Mouse (Mus musculus): ENCODE measurements around the gene BC005561. TPM values are rescaled to one million over a fixed set of nuclear protein-coding genes. Genes with fewer than 3 reads are reported as not detected.

The BC005561 gene
- 10 to 100 TPM; 15.3 to 16.5 TPM for total RNA-seq (2021)
- long read RNA-seq, experiment 1, full-length matches to known transcripts, result 1 of 2 reads
- long read RNA-seq, experiment 1, partial matches to known transcripts, result 0 of 2 reads
- long read RNA-seq, experiment 1, other reads (novel, unspliced or antisense), result 1 of 2 reads
- long read RNA-seq, experiment 2, full-length matches to known transcripts, result 1 of 1 reads
- long read RNA-seq, experiment 2, partial matches to known transcripts, result 0 of 1 reads
- long read RNA-seq, experiment 2, other reads (novel, unspliced or antisense), result 0 of 1 reads

GRCm38 (mm10) chr5:104508195-104508891 lies at the start of gene BC005561:
BC005561 (plus strand) TSS chr5:104508352.
- peak within 1 kb of the TSS; percentile 93 for H3K4me3 ChIP-seq
- DNase-seq (ENCODE audit: extremely low spot score in 1 of 2, low spot score in 2 of 2), result peak; percentile 86 to 88

GRCm38 (mm10) chr5:104458832-104459705 lies 49.1 kb upstream of the BC005561 start, which contains the start of gene Pkd2:
Pkd2 (plus strand) TSS chr5:104459450.
- peak; percentile 70 to 71 for DNase-seq (ENCODE audit: extremely low spot score in 1 of 2, low spot score in 2 of 2)
- no peak for TF ChIP-seq CTCF (IDR thresholded peaks at IDR 0.05)
- Histone ChIP-seq H3K27ac (peak within 1 kb of the TSS; percentile 92), H3K4me3 (peak within 1 kb of the TSS; percentile 82)
- intact Hi-C loops (cut with DNase I), result loop anchor here (5.0 kb wide), 2 partner anchors 107 to 347 kb away; partner anchors contain the start of gene Sparcl1

More at GRCm38 (mm10) chr5:104508195-104508891, at the start of gene BC005561:
- no peak for TF ChIP-seq CTCF (IDR thresholded peaks at IDR 0.05)
- intact Hi-C loops (cut with DNase I), result loop anchor here (10.0 kb wide), 1 partner anchor 816 kb away; no protein-coding TSS in a partner anchor
- peak within 1 kb of the TSS; percentile 91 for H3K27ac ChIP-seq

- intact Hi-C loops (cut with DNase I), result loop anchor here (5.0 kb wide), 2 partner anchors 108 to 348 kb away; partner anchors contain the start of gene Sparcl1
- Histone ChIP-seq H3K4me3 (peak overlapping the region; percentile 82), H3K27ac (peak overlapping the region; percentile 92)
- TF ChIP-seq CTCF (IDR thresholded peaks at IDR 0.05), result no peak
- DNase-seq (ENCODE audit: extremely low spot score in 1 of 2, low spot score in 2 of 2), result peak; percentile 63 to 72
Observed at GRCm38 (mm10) chr5:104459706-104460455, 48.3 kb upstream of the BC005561 start.

- no peak for TF ChIP-seq CTCF (IDR thresholded peaks at IDR 0.05)
- intact Hi-C loops (cut with DNase I), result no loop called here
- H3K4me3 ChIP-seq, result peak overlapping the region; percentile 82
- H3K27ac ChIP-seq, result peak overlapping the region; percentile 92; the same call in 1 of the 2 replicates
- no peak for DNase-seq (ENCODE audit: extremely low spot score in 1 of 2, low spot score in 2 of 2)
Observed at GRCm38 (mm10) chr5:104460456-104460838, 47.7 kb upstream of the BC005561 start.

- intact Hi-C loops (cut with DNase I), result no loop called here
- Histone ChIP-seq H3K4me3 (peak overlapping the region; percentile 37), H3K27ac (0 out of 2 replicates have a peak overlapping the region, but pooled peaks have one; percentile 44)
- TF ChIP-seq CTCF (IDR thresholded peaks at IDR 0.05), result no peak
- no peak for DNase-seq (ENCODE audit: extremely low spot score in 1 of 2, low spot score in 2 of 2)
Observed at GRCm38 (mm10) chr5:104460856-104461255, 47.3 kb upstream of the BC005561 start.

GRCm38 (mm10) chr5:104465279-104465678 lies 42.9 kb upstream of the BC005561 start:
- Histone ChIP-seq H3K27ac (no peak overlapping the region), H3K4me3 (no peak overlapping the region)
- DNase-seq (ENCODE audit: extremely low spot score in 1 of 2, low spot score in 2 of 2), result no peak
- intact Hi-C loops (cut with DNase I), result no loop called here
- no peak for TF ChIP-seq CTCF (IDR thresholded peaks at IDR 0.05)

- DNase-seq (ENCODE audit: extremely low spot score in 1 of 2, low spot score in 2 of 2), result no peak
- H3K27ac ChIP-seq, result no peak overlapping the region
- intact Hi-C loops (cut with DNase I), result no loop called here
- TF ChIP-seq CTCF (IDR thresholded peaks at IDR 0.05), result no peak
- no peak overlapping the region for H3K4me3 ChIP-seq
Observed at GRCm38 (mm10) chr5:104465731-104466130, 42.4 kb upstream of the BC005561 start.

- intact Hi-C loops (cut with DNase I), result no loop called here
- Histone ChIP-seq H3K27ac (no peak overlapping the region), H3K4me3 (no peak overlapping the region)
- DNase-seq (ENCODE audit: extremely low spot score in 1 of 2, low spot score in 2 of 2), result no peak
- no peak for TF ChIP-seq CTCF (IDR thresholded peaks at IDR 0.05)
Observed at GRCm38 (mm10) chr5:104466816-104467215, 41.3 kb upstream of the BC005561 start.

GRCm38 (mm10) chr5:104468586-104468985 lies 39.6 kb upstream of the BC005561 start:
- Histone ChIP-seq H3K4me3 (no peak overlapping the region), H3K27ac (no peak overlapping the region)
- DNase-seq (ENCODE audit: extremely low spot score in 1 of 2, low spot score in 2 of 2), result no peak
- intact Hi-C loops (cut with DNase I), result no loop called here
- TF ChIP-seq CTCF (IDR thresholded peaks at IDR 0.05), result no peak

- intact Hi-C loops (cut with DNase I), result loop anchor here (10.0 kb wide), 1 partner anchor 854 kb away; no protein-coding TSS in a partner anchor
- TF ChIP-seq CTCF (IDR thresholded peaks at IDR 0.05), result no peak
- DNase-seq (ENCODE audit: extremely low spot score in 1 of 2, low spot score in 2 of 2), result no peak
- no peak overlapping the region for H3K4me3 ChIP-seq
- no peak overlapping the region for H3K27ac ChIP-seq
Observed at GRCm38 (mm10) chr5:104470981-104471391, 37.2 kb upstream of the BC005561 start.

- intact Hi-C loops (cut with DNase I), result loop anchor here (10.0 kb wide), 1 partner anchor 852 kb away; no protein-coding TSS in a partner anchor
- Histone ChIP-seq H3K27ac (no peak overlapping the region), H3K4me3 (no peak overlapping the region)
- no peak for DNase-seq (ENCODE audit: extremely low spot score in 1 of 2, low spot score in 2 of 2)
- peak; percentile 63 for TF ChIP-seq CTCF (IDR thresholded peaks at IDR 0.05)
Observed at GRCm38 (mm10) chr5:104472371-104472770, 35.8 kb upstream of the BC005561 start.

Data from left cerebral cortex, adult 2 months (tissue).